Mouse (Mus musculus) embryonic facial prominence, embryonic 13.5 days (tissue): Measurements from ENCODE around the gene Ccdc6. TPM values are rescaled to one million over a fixed set of nuclear protein-coding genes. Genes with fewer than 3 reads are reported as not detected.
A peak's percentile ranks its signal among the peaks of the same experiment; 100 is the strongest.

ENCODE experiments used
- ATAC-seq: fragments of 200-750 bp; cut with Nextera tagmentation; 2 replicates; pipeline ENCODE4 v1.8.0; 2017; ENCODE audit warnings: low read depth; ENCODE audit not compliant: insufficient number of reproducible peaks, insufficient read depth, low FRiP score, low TSS enrichment
- H3K27ac ChIP-seq: fragments of 300-500 bp; sonication (generic); 2 replicates; pipeline ENCODE4 v1.5.1; 2015; ENCODE audit warnings: moderate library complexity, mild to moderate bottlenecking, inconsistent platforms
- H3K27me3 ChIP-seq: fragments of 300-500 bp; sonication (generic); 2 replicates; pipeline ENCODE4 v1.6.1; 2015; ENCODE audit warnings: mild to moderate bottlenecking, inconsistent platforms
- H3K36me3 ChIP-seq: fragments of 300-500 bp; sonication (generic); 2 replicates; pipeline ENCODE4 v1.6.1; 2015; ENCODE audit warnings: mild to moderate bottlenecking, inconsistent platforms
- H3K4me1 ChIP-seq: fragments of 300-500 bp; sonication (generic); 2 replicates; pipeline ENCODE4 v1.6.1; 2015; ENCODE audit warnings: inconsistent platforms
- H3K4me2 ChIP-seq: fragments of 300-500 bp; sonication (generic); 2 replicates; pipeline ENCODE4 v1.6.1; 2015; ENCODE audit warnings: moderate library complexity, mild to moderate bottlenecking, inconsistent platforms
- H3K4me3 ChIP-seq: fragments of 300-500 bp; sonication (generic); 2 replicates; pipeline ENCODE4 v1.5.1; 2015; ENCODE audit warnings: mild to moderate bottlenecking, inconsistent platforms
- H3K9ac ChIP-seq: fragments of 300-500 bp; sonication (generic); 2 replicates; pipeline ENCODE4 v1.6.1; 2015; ENCODE audit warnings: mild to moderate bottlenecking, inconsistent platforms
- H3K9me3 ChIP-seq: fragments of 300-500 bp; sonication (generic); 2 replicates; pipeline ENCODE4 v1.6.1; 2016; ENCODE audit warnings: inconsistent platforms
- WGBS: fragments of 180-500 bp; shearing (Covaris S2); methylation state at CpG from one replicate; pipeline ENCODE4 v1.1.7; 2015; ENCODE audit warnings: mixed read lengths; 5-methylcytosine and 5-hydroxymethylcytosine counted together
- polyA plus RNA-seq: library from polyadenylated mRNA; unstranded; fragments of >200 nt; fragmentation: Nextera tagmentation; extraction: Ambion mirVana; gene quantifications from 2 replicates; pipeline ENCODE4 v1.2.1, GENCODE M21; 2015

The Ccdc6 gene
- polyA plus RNA-seq, 1 experiment from 2014 or later, result 15.5 TPM

DNA sequence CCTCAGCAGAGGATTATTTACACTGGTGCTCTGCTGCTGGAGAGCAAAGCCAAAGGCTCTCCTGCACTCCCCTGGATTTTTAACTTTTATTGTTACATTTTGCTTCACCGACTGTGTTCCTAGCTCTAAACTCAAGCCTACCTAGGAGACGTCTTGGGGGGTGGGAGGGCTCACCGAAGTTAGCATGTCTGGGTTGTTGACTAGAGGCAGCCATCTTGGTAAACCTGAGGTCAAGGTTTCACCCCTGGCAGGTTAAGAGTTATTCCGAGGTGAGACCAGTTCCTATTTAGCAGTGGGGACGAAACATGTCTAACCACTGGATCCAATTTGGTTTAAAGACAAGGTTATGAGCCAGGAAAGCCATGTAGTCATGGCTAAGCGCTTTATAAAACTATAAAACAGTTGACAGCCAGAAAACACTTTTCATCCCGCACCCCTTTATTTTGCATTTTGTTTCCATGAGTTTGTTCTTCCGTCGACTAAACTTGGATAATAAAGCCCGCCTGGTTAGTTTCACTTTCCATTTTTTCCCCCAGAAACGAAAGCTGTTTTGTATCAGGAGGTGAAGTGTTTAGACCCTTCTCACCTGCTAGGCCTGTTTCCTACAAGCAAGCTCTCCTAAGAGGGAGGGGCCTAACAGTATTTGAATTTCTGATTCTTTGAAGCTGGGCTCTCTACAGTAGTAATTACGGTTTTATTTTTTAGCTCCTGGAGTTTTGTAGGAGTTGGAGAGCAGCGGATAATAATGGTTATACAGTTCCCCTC lies 1.2 kb upstream of the Ccdc6 start:
- ATAC-seq, result no peak
- peak overlapping the region; percentile 65 for H3K9ac ChIP-seq

GRCm38 (mm10) chr10:70097291-70097901 lies 475 bp downstream of the Ccdc6 start:
- Histone ChIP-seq H3K4me3 (peak overlapping the region; percentile 93), H3K9ac (peak overlapping the region; percentile 91), H3K9me3 (no peaks in the 10 kb centered on the region), H3K27me3 (no peaks in the 10 kb centered on the region), H3K4me2 (peak overlapping the region; percentile 88), H3K4me1 (peaks cover 37% of the 10 kb centered on the region), H3K36me3 (peaks cover 5% of the 10 kb centered on the region; the same call in 1 of the 2 replicates), H3K27ac (peak overlapping the region; percentile 82)
- ATAC-seq, result no peak
- 0% methylated on average over 52 of the region's 58 CpGs for WGBS

More for the DNA sequence above, 1.2 kb upstream of the Ccdc6 start:
- no peaks in the 10 kb centered on the region for H3K9me3 ChIP-seq
- H3K4me3 ChIP-seq, result peak overlapping the region; percentile 93
- H3K4me2 ChIP-seq, result peak overlapping the region; percentile 88
- H3K27me3 ChIP-seq, result no peaks in the 10 kb centered on the region
- H3K4me1 ChIP-seq, result peaks cover 37% of the 10 kb centered on the region
- H3K27ac ChIP-seq, result peak overlapping the region; percentile 82
- WGBS, result 18% methylated on average over 13 of the region's 13 CpGs
- no peaks in the 10 kb centered on the region for H3K36me3 ChIP-seq

DNA sequence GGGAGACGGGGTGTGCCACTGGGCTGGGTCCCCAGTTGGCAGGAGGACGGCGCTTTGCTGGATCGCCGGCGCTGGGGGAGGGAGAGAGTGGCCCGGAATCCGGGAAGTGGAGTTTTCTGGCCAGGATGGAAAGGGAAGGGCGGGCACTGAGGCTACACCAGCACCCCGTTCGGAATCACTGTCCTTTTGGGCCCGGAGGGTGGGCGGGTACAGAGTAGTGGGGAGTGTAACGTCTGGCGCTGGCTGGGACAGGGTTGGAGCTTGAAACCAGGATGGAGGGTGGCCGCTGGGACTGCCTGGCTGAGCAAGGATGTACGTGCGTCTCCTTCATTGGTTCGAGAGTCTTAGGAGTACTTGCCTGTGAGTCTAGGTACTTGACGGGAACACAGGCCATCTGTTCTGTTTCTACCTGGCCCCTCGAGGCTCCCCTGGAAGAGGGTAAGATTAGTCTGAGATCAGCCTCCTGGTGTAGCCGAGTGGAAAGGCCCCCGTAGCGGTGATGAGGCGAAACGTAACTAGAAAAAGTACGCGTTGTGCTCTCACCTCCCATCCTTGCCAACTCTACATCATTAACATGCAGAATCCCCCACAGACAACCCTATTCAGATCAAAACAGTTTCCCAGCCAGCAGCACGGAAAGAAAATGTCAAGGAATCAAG lies 1.1 kb downstream of the Ccdc6 start:
- Histone ChIP-seq H3K36me3 (peaks cover 6% of the 10 kb centered on the region; the same call in 1 of the 2 replicates), H3K27ac (peak overlapping the region; percentile 82), H3K4me1 (peaks cover 37% of the 10 kb centered on the region), H3K4me3 (peak overlapping the region; percentile 93), H3K4me2 (peak overlapping the region; percentile 88), H3K9ac (peak overlapping the region; percentile 91), H3K27me3 (no peaks in the 10 kb centered on the region), H3K9me3 (no peaks in the 10 kb centered on the region)
- ATAC-seq, result peak; percentile 11
- WGBS, result under 1% methylated on average over 29 of the region's 29 CpGs

GRCm38 (mm10) chr10:70098626-70099025 lies 1.7 kb downstream of the Ccdc6 start:
- Histone ChIP-seq H3K4me1 (peaks cover 37% of the 10 kb centered on the region), H3K27me3 (no peaks in the 10 kb centered on the region), H3K27ac (peak overlapping the region; percentile 82; the same call in 1 of the 2 replicates), H3K4me3 (peak overlapping the region; percentile 93), H3K36me3 (peaks cover 12% of the 10 kb centered on the region; the same call in 1 of the 2 replicates), H3K9ac (peak overlapping the region; percentile 91), H3K9me3 (no peaks in the 10 kb centered on the region), H3K4me2 (peak overlapping the region; percentile 88)
- 8% methylated on average over 6 of the region's 6 CpGs for WGBS
- ATAC-seq, result no peak

DNA sequence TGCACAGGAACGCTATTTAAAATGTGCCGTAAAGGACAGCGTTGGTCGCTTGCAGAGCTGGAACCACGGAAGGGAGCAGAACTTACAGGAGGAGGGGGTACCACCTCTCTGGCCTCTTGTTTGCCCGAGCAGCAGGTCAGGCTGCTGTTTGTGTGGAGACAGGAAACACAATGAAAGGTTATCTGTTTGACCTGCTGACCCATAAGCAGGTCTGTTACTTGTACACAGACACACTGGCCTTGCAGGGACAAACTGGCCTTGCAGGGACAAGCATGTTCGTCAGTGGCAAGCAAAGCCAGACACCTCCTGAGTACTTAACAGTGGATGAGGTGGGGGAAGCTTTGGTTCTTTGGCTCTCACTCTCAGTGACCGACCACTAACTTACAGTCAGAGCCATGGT lies 2.1 kb downstream of the Ccdc6 start:
- H3K27me3 ChIP-seq, result no peaks in the 10 kb centered on the region
- peak overlapping the region; percentile 93 for H3K4me3 ChIP-seq
- H3K4me2 ChIP-seq, result peak overlapping the region; percentile 88
- H3K9me3 ChIP-seq, result no peaks in the 10 kb centered on the region
- H3K27ac ChIP-seq, result no peak overlapping the region; the same call in 1 of the 2 replicates
- peaks cover 36% of the 10 kb centered on the region for H3K4me1 ChIP-seq
- WGBS, result 20% methylated on average over 8 of the region's 8 CpGs
- H3K9ac ChIP-seq, result peak overlapping the region; percentile 91
- ATAC-seq, result no peak
- H3K36me3 ChIP-seq, result peaks cover 16% of the 10 kb centered on the region; the same call in 1 of the 2 replicates

- Histone ChIP-seq H3K4me3 (no peak overlapping the region), H3K27me3 (no peaks in the 10 kb centered on the region), H3K27ac (no peak overlapping the region), H3K36me3 (peaks cover 20% of the 10 kb centered on the region; the same call in 1 of the 2 replicates), H3K9me3 (no peaks in the 10 kb centered on the region), H3K4me2 (no peak overlapping the region), H3K9ac (no peak overlapping the region), H3K4me1 (peaks cover 48% of the 10 kb centered on the region)
- WGBS, result 96% methylated on average over 4 of the region's 4 CpGs
- ATAC-seq, result no peak
Observed at GRCm38 (mm10) chr10:70102086-70102485, 5.2 kb downstream of the Ccdc6 start.

- H3K27me3 ChIP-seq, result no peaks in the 10 kb centered on the region
- H3K4me1 ChIP-seq, result peaks cover 57% of the 10 kb centered on the region
- WGBS, result 48% methylated on average over 12 of the region's 13 CpGs
- H3K4me2 ChIP-seq, result no peak overlapping the region
- H3K9me3 ChIP-seq, result no peaks in the 10 kb centered on the region
- no peak for ATAC-seq
- H3K27ac ChIP-seq, result no peak overlapping the region
- H3K4me3 ChIP-seq, result no peak overlapping the region
- peaks cover 21% of the 10 kb centered on the region; the same call in 1 of the 2 replicates for H3K36me3 ChIP-seq
- no peak overlapping the region for H3K9ac ChIP-seq
Observed at GRCm38 (mm10) chr10:70108016-70108415, 11.1 kb downstream of the Ccdc6 start.

GRCm38 (mm10) chr10:70109974-70110373 lies 13.1 kb downstream of the Ccdc6 start:
- no peak overlapping the region for H3K9ac ChIP-seq
- ATAC-seq, result no peak
- peaks cover 46% of the 10 kb centered on the region for H3K4me1 ChIP-seq
- no peak overlapping the region for H3K4me3 ChIP-seq
- H3K9me3 ChIP-seq, result no peaks in the 10 kb centered on the region
- peak overlapping the region; percentile 57; the same call in 1 of the 2 replicates for H3K27ac ChIP-seq
- WGBS, result 54% methylated on average over 5 of the region's 5 CpGs
- H3K27me3 ChIP-seq, result no peaks in the 10 kb centered on the region
- H3K36me3 ChIP-seq, result peaks cover 10% of the 10 kb centered on the region; the same call in 1 of the 2 replicates
- no peak overlapping the region for H3K4me2 ChIP-seq

DNA sequence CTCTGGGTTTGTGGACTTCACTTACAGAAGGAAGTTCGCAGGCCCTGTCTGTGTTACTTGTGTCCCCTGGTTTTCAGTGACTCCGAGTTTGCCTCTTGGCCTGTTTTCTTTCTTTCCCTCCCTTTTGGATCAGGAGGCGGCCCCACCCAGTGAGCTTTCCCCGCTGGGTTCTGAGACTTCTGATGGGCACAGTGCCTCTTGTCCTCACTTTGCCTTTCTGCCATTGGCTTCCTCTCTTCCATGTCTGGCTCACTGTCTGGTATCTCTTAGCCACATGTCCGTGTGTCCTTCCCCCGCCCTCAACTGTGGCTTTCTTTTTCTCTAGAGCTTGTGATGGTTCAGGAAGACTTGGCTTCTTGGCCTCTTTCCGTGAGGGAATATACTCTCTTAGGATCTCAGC lies 13.9 kb downstream of the Ccdc6 start:
- no peaks in the 10 kb centered on the region for H3K9me3 ChIP-seq

DNA sequence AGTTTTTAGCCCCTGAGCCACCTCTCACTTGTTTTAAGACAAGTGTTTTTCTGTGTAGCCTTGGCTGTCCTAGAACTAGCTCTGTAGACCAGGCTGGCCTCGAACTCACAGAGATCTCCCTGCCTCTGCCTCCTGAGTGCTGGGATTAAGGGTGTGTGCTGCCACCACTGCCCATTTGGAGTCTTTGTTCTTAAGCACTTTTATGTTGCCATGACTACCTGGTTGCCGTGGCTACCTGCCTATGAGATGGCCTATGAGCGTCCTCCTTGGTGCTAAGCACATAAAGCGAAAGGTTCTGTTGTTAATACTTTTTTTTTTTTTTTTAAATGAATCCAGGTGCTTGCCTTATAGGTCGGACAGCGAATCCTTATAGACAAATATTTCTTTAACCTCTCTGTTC lies 14.7 kb downstream of the Ccdc6 start:
- 87% methylated on average over 6 of the region's 6 CpGs for WGBS
- no peak overlapping the region for H3K4me3 ChIP-seq
- H3K36me3 ChIP-seq, result 0 out of 2 replicates have a peak, but pooled peaks cover 8% of the 10 kb centered on the region

More for the DNA sequence above, 13.9 kb downstream of the Ccdc6 start:
- no peak for ATAC-seq
- Histone ChIP-seq H3K36me3 (peaks cover 8% of the 10 kb centered on the region; the same call in 1 of the 2 replicates), H3K9ac (no peak overlapping the region), H3K4me3 (no peak overlapping the region), H3K27me3 (no peaks in the 10 kb centered on the region), H3K27ac (no peak overlapping the region), H3K4me1 (peaks cover 40% of the 10 kb centered on the region), H3K4me2 (no peak overlapping the region)
- 89% methylated on average over 7 of the region's 7 CpGs for WGBS

DNA sequence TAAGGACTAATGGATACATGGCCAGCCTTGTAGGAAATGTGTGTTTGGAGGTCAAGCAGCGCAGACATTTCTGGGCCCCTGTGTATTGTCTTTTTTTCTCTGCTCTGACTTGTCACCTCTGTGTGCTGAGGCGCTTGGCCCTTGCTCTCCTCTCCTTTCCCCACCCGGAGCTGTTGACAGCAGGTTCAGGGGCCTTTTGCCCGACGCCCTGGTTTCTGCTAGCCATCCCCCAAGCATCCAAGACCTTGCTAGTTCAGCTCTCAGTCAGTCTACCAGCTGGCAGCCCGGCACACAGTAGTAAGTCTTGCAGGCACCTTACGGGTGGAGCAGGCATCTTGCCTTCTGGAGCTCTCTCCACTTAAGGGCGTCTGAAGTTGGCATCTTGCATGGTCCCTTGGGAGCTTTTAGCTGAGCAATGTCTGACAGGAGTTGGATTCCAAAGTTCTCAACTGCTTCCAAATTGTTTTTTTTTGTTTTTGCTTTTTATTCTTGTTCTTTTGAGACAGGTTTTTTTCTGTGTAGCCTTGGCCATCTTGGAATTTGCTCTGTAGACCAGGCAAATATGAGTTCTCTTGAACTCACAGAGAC lies 17.2 kb downstream of the Ccdc6 start:
- no peak overlapping the region for H3K4me2 ChIP-seq
- no peak for ATAC-seq
- no peaks in the 10 kb centered on the region for H3K9me3 ChIP-seq
- WGBS, result 88% methylated on average over 8 of the region's 8 CpGs
- 0 out of 2 replicates have a peak, but pooled peaks cover 8% of the 10 kb centered on the region for H3K36me3 ChIP-seq
- no peak overlapping the region for H3K27ac ChIP-seq
- H3K9ac ChIP-seq, result no peak overlapping the region
- no peak overlapping the region for H3K4me3 ChIP-seq
- no peaks in the 10 kb centered on the region for H3K27me3 ChIP-seq
- peaks cover 15% of the 10 kb centered on the region for H3K4me1 ChIP-seq

More for the DNA sequence above, 14.7 kb downstream of the Ccdc6 start:
- H3K27me3 ChIP-seq, result no peaks in the 10 kb centered on the region
- no peak overlapping the region for H3K4me2 ChIP-seq
- peaks cover 35% of the 10 kb centered on the region for H3K4me1 ChIP-seq
- H3K27ac ChIP-seq, result no peak overlapping the region
- no peak for ATAC-seq
- H3K9ac ChIP-seq, result no peak overlapping the region
- H3K9me3 ChIP-seq, result no peaks in the 10 kb centered on the region
